Mouse (Mus musculus): ENCODE results near the gene Adam33. TPM values are rescaled to one million over a fixed set of nuclear protein-coding genes. Genes with fewer than 3 reads are reported as not detected.
"Not testable (repeated sequence)": the region's sequence is repeated elsewhere in the genome, so short reads cannot be mapped to it uniquely, and the experiment has no call there.

The Adam33 gene
- 4.2 and 6.5 TPM in 2 replicates for polyA plus RNA-seq (2016; fragmentation: Nextera tagmentation; extraction: Ambion mirVana)

DNA sequence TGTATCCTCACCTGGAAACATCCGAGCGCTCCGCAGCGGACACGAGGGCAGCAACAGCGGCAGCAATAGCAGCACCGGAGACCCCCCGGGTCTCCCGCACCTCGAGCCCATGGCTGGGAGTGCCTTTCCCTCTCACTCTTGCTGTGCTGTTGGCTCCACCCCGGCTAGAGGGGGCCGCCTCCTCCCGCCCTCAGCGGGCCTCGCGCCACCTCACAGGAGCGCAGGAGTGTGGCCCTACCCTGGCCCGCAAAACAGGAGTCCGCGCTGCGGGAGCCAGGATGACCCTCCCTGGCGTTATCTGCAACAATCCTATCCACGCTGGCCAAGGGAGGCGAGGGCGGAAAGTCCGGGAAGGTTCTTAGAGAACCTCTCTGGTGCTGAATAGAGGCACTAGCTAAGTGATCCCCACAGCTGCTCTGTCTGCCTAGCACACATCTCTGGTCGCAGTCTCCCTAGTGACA lies at the start of gene Adam33:
Gene Adam33 (minus strand): TSS at position 411 of the 461 bp plus-strand sequence.
- peak within 1 kb of the TSS; percentile 59 for H3K27ac ChIP-seq
- no peak for DNase-seq (ENCODE audit: low spot score)
- H3K4me3 ChIP-seq: peak within 1 kb of the TSS; percentile 50
- H3K36me3 ChIP-seq: no peaks in the 10 kb centered on the region
- under 1% methylated on average over 27 of the region's 27 CpGs for WGBS
- H3K4me1 ChIP-seq: peaks cover 41% of the 10 kb centered on the region
- peaks cover 65% of the 10 kb centered on the region for H3K27me3 ChIP-seq (ENCODE audit: insufficient read depth, poor library complexity, severe bottlenecking)
- no peaks in the 10 kb centered on the region for H3K9me3 ChIP-seq

DNA sequence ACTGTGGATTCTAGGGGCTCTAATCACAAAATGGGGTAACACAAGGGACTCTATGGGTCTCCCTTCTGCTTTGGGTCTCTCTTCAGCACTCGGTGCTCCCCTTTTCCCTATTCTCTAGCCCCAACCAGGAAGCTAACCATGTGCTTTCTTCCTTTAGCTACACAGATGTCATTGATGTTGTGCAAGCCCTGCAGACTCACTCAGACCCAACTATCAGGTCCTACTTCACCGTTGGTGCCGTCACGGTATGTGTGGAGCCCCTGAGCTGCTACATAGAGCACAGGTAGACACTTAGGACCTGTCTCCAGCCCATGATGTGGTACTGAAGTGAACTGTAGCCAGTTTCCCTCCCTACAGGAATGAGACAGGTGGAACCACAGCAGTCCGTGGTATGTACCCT lies 42.4 kb upstream of the Adam33 start:
- H3K4me3 ChIP-seq: no peak overlapping the region
- H3K27ac ChIP-seq: no peak overlapping the region
- H3K4me1 ChIP-seq: no peaks in the 10 kb centered on the region
- no peaks in the 10 kb centered on the region for H3K27me3 ChIP-seq (ENCODE audit: insufficient read depth, poor library complexity, severe bottlenecking)
- no peak for DNase-seq (ENCODE audit: low spot score)
- no peaks in the 10 kb centered on the region for H3K9me3 ChIP-seq
- 82% methylated on average over 5 of the region's 5 CpGs for WGBS
- H3K36me3 ChIP-seq: no peaks in the 10 kb centered on the region

GRCm38 (mm10) chr2:131105061-131105460 lies 41.4 kb upstream of the Adam33 start:
- not testable (repeated sequence) for H3K36me3 ChIP-seq; H3K4me1 ChIP-seq; DNase-seq (ENCODE audit: low spot score); H3K27me3 ChIP-seq (ENCODE audit: insufficient read depth, poor library complexity, severe bottlenecking); H3K4me3 ChIP-seq; H3K9me3 ChIP-seq; H3K27ac ChIP-seq
- WGBS: 61% methylated on average over 4 of the region's 4 CpGs

GRCm38 (mm10) chr2:131104021-131104420 lies 40.4 kb upstream of the Adam33 start:
- DNase-seq (ENCODE audit: low spot score): no peak
- Histone ChIP-seq H3K27ac (no peak overlapping the region), H3K4me3 (no peak overlapping the region), H3K27me3 (ENCODE audit: insufficient read depth, poor library complexity, severe bottlenecking) (no peaks in the 10 kb centered on the region), H3K36me3 (no peaks in the 10 kb centered on the region), H3K9me3 (no peaks in the 10 kb centered on the region), H3K4me1 (no peaks in the 10 kb centered on the region)
- 76% methylated on average over 4 of the region's 4 CpGs for WGBS

DNA sequence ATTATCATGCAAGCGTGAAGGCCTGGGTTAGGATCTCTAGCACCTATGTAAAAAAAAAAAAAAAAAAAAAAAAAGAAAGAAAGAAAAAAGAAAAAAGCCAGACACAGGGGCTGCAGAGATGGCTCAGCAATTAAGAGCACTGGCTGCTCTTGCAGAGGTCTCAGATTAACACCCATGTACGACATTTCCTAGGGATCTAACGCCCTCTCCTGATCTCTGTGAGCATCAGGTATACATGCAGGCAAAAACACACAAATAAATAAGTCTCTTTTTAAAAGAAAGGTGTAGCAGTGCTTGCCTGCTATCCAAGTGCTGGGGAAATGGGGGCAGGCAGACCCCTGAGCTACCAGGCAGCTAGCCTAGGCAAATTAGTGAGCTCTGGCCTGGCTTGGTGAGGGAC lies 37.9 kb upstream of the Adam33 start:
- Histone ChIP-seq H3K27me3 (ENCODE audit: insufficient read depth, poor library complexity, severe bottlenecking) (no peaks in the 10 kb centered on the region), H3K9me3 (no peaks in the 10 kb centered on the region), H3K4me3 (no peak overlapping the region), H3K36me3 (no peaks in the 10 kb centered on the region), H3K4me1 (peaks cover 10% of the 10 kb centered on the region), H3K27ac (no peak overlapping the region)
- no peak for DNase-seq (ENCODE audit: low spot score)
- 42% methylated on average over 3 of the region's 3 CpGs for WGBS

GRCm38 (mm10) chr2:131097087-131097486 lies 33.5 kb upstream of the Adam33 start:
- peaks cover 18% of the 10 kb centered on the region for H3K4me1 ChIP-seq
- no peak for DNase-seq (ENCODE audit: low spot score)
- H3K36me3 ChIP-seq: no peaks in the 10 kb centered on the region
- no peaks in the 10 kb centered on the region for H3K9me3 ChIP-seq
- H3K27ac ChIP-seq: peak overlapping the region; percentile 86; the same call in 1 of the 2 replicates
- H3K27me3 ChIP-seq (ENCODE audit: insufficient read depth, poor library complexity, severe bottlenecking): no peaks in the 10 kb centered on the region
- H3K4me3 ChIP-seq: no peak overlapping the region
- WGBS: 77% methylated on average over 4 of the region's 4 CpGs

- 0 out of 2 replicates have a peak overlapping the region, but pooled peaks have one; percentile 33 for H3K4me3 ChIP-seq
Measured at GRCm38 (mm10) chr2:131096101-131096795, 32.6 kb upstream of the Adam33 start.

GRCm38 (mm10) chr2:131094823-131095222 lies 31.2 kb upstream of the Adam33 start:
- DNase-seq (ENCODE audit: low spot score): no peak
- WGBS: 0% methylated on average over 1 of the region's 1 CpGs

More at GRCm38 (mm10) chr2:131096101-131096795, 32.6 kb upstream of the Adam33 start:
- 13% methylated on average over 9 of the region's 9 CpGs for WGBS
- Histone ChIP-seq H3K4me1 (peaks cover 18% of the 10 kb centered on the region), H3K9me3 (no peaks in the 10 kb centered on the region), H3K27me3 (ENCODE audit: insufficient read depth, poor library complexity, severe bottlenecking) (no peaks in the 10 kb centered on the region), H3K36me3 (no peaks in the 10 kb centered on the region), H3K27ac (peak overlapping the region; percentile 86)
- peak; percentile 90 for DNase-seq (ENCODE audit: low spot score)

DNA sequence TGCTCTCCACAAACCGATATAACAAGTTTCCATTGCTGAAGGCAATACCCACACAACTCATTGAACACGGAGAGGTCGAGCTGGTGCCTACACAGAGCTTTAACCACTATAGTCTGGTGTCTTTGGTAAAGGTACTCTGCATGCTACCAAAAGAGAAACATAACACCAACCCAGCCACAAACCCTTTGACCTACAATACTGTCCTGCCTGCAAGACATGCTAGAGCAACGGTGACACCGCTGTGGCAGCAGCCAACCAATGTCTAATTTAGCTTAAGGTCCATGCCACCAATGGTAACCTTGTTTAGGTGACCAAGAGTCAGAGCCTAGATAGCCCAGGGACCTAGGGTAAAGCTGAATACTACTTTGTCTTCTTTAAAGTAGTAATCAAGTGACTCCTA lies 30.0 kb upstream of the Adam33 start:
- Histone ChIP-seq H3K4me1 (peaks cover 18% of the 10 kb centered on the region), H3K27ac (no peak overlapping the region), H3K9me3 (no peaks in the 10 kb centered on the region), H3K36me3 (no peaks in the 10 kb centered on the region), H3K4me3 (no peak overlapping the region), H3K27me3 (ENCODE audit: insufficient read depth, poor library complexity, severe bottlenecking) (no peaks in the 10 kb centered on the region)
- no peak for DNase-seq (ENCODE audit: low spot score)
- WGBS: 70% methylated on average over 5 of the region's 5 CpGs

More at GRCm38 (mm10) chr2:131094823-131095222, 31.2 kb upstream of the Adam33 start:
- Histone ChIP-seq H3K9me3 (no peaks in the 10 kb centered on the region), H3K4me3 (no peak overlapping the region), H3K4me1 (peaks cover 18% of the 10 kb centered on the region), H3K36me3 (no peaks in the 10 kb centered on the region), H3K27me3 (ENCODE audit: insufficient read depth, poor library complexity, severe bottlenecking) (no peaks in the 10 kb centered on the region), H3K27ac (peak overlapping the region; percentile 16; the same call in 1 of the 2 replicates)

DNA sequence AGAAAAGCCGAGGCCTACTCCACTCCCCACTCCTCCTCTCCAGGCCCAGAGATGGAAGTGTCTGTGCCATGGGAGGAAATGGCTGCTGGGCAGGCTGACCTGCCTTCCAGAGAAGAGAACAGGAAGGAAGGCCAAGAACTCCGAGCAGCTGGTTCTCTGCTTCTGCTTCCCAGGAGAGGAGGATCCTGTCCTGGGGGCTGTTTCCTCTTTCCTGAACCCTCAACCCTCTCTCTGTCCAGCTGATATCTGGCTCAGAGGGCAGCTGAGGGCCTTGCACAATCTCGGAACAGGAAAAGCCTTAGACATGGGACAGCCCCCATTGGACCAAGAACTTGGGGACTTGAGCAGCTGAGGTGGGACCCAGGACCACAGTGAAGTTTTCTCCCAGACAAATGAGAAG lies 27.2 kb upstream of the Adam33 start:
- peaks cover 2% of the 10 kb centered on the region; the same call in 1 of the 2 replicates for H3K4me1 ChIP-seq
- no peaks in the 10 kb centered on the region for H3K9me3 ChIP-seq
- peak overlapping the region; percentile 42 for H3K27ac ChIP-seq
- H3K4me3 ChIP-seq: no peak overlapping the region
- no peaks in the 10 kb centered on the region for H3K36me3 ChIP-seq
- no peaks in the 10 kb centered on the region for H3K27me3 ChIP-seq (ENCODE audit: insufficient read depth, poor library complexity, severe bottlenecking)
- DNase-seq (ENCODE audit: low spot score): no peak
- WGBS: 50% methylated on average over 3 of the region's 3 CpGs

- no peak for DNase-seq (ENCODE audit: low spot score)
- Histone ChIP-seq H3K9me3 (no peaks in the 10 kb centered on the region), H3K4me3 (no peak overlapping the region), H3K27me3 (ENCODE audit: insufficient read depth, poor library complexity, severe bottlenecking) (no peaks in the 10 kb centered on the region), H3K27ac (no peak overlapping the region), H3K36me3 (no peaks in the 10 kb centered on the region), H3K4me1 (no peaks in the 10 kb centered on the region)
- WGBS: 59% methylated on average over 1 of the region's 1 CpGs
Measured at GRCm38 (mm10) chr2:131089634-131090033, 26.0 kb upstream of the Adam33 start.

- Histone ChIP-seq H3K4me3 (no peak overlapping the region), H3K27me3 (ENCODE audit: insufficient read depth, poor library complexity, severe bottlenecking) (peaks cover 8% of the 10 kb centered on the region; the same call in 1 of the 2 replicates), H3K27ac (no peak overlapping the region), H3K9me3 (no peaks in the 10 kb centered on the region), H3K36me3 (no peaks in the 10 kb centered on the region), H3K4me1 (no peaks in the 10 kb centered on the region)
- WGBS: 83% methylated on average over 4 of the region's 4 CpGs
- DNase-seq (ENCODE audit: low spot score): no peak
Measured at GRCm38 (mm10) chr2:131088581-131088980, 25.0 kb upstream of the Adam33 start.

GRCm38 (mm10) chr2:131086667-131087390 lies 23.2 kb upstream of the Adam33 start, which contains the start of gene Siglec1:
Gene Siglec1, minus strand, starts transcription at chr2:131086765.
- H3K9me3 ChIP-seq: no peaks in the 10 kb centered on the region
- 86% methylated on average over 11 of the region's 11 CpGs for WGBS
- DNase-seq (ENCODE audit: low spot score): no peak

More at GRCm38 (mm10) chr2:131086667-131087390, 23.2 kb upstream of the Adam33 start, which contains the start of gene Siglec1:
- Histone ChIP-seq H3K36me3 (no peaks in the 10 kb centered on the region), H3K4me3 (no peak within 1 kb of the TSS), H3K4me1 (no peaks in the 10 kb centered on the region), H3K27ac (no peak within 1 kb of the TSS), H3K27me3 (ENCODE audit: insufficient read depth, poor library complexity, severe bottlenecking) (peaks cover 15% of the 10 kb centered on the region)
